Mouse (Mus musculus) neural tube, embryonic 11.5 days (tissue): ENCODE results near the gene Maml1. TPM values are rescaled to one million over a fixed set of nuclear protein-coding genes. Genes with fewer than 3 reads are reported as not detected.

Experiments used
- ATAC-seq: fragments of 200-750 bp; cut with Nextera tagmentation; 2 replicates; pipeline ENCODE4 v1.8.0; 2017; ENCODE audit warnings: moderate number of reproducible peaks, mild to moderate bottlenecking, moderate TSS enrichment, moderate library complexity; ENCODE audit not compliant: insufficient read depth, low FRiP score, low TSS enrichment
- DNase-seq: peaks from one replicate; pipeline ENCODE4 v3.0.0-alpha.2; 2015; ENCODE audit warnings: low spot score
- H3K27ac ChIP-seq: fragments of 300-500 bp; sonication (generic); 2 replicates; pipeline ENCODE4 v1.5.1; 2014; ENCODE audit warnings: low read depth, mild to moderate bottlenecking, low read length
- H3K27me3 ChIP-seq: fragments of 300-500 bp; sonication (generic); 2 replicates; pipeline ENCODE4 v1.6.1; 2014; ENCODE audit warnings: mild to moderate bottlenecking, low read length, mixed read lengths; ENCODE audit not compliant: control insufficient read depth, insufficient read depth
- H3K36me3 ChIP-seq: fragments of 300-500 bp; sonication (generic); 2 replicates; pipeline ENCODE4 v1.6.1; 2014; ENCODE audit warnings: mild to moderate bottlenecking, low read length, moderate library complexity, mixed read lengths; ENCODE audit not compliant: control insufficient read depth, insufficient read depth
- H3K4me1 ChIP-seq: fragments of 300-500 bp; sonication (generic); 2 replicates; pipeline ENCODE4 v1.6.1; 2014; ENCODE audit warnings: low read length, mixed read lengths; ENCODE audit not compliant: control insufficient read depth, insufficient read depth
- H3K4me2 ChIP-seq: fragments of 300-500 bp; sonication (generic); 2 replicates; pipeline ENCODE4 v1.6.1; 2014; ENCODE audit warnings: low read depth, mild to moderate bottlenecking, moderate library complexity
- H3K4me3 ChIP-seq: fragments of 300-500 bp; sonication (generic); 2 replicates; pipeline ENCODE4 v1.5.1; 2014; ENCODE audit warnings: low read depth, low read length
- H3K9ac ChIP-seq: fragments of 300-500 bp; sonication (generic); 2 replicates; pipeline ENCODE4 v1.6.1; 2014; ENCODE audit warnings: mild to moderate bottlenecking, low read length
- H3K9me3 ChIP-seq: fragments of 300-500 bp; sonication (generic); 2 replicates; pipeline ENCODE4 v1.6.1; 2016; ENCODE audit warnings: low read length; ENCODE audit not compliant: control insufficient read depth
- WGBS: fragments of 180-500 bp; shearing (Covaris S2); extraction: QIAGEN DNeasy Blood & Tissue Kit; methylation state at CpG from one replicate; pipeline ENCODE4 v1.1.7; 2014; 5-methylcytosine and 5-hydroxymethylcytosine counted together
- polyA plus RNA-seq: library from polyadenylated mRNA; unstranded; fragments of >200 nt; fragmentation: Nextera tagmentation; extraction: Ambion mirVana; gene quantifications from 2 replicates; pipeline ENCODE4 v1.2.1, GENCODE M21; 2014

Gene Maml1
- polyA plus RNA-seq, 1 experiment from 2014 or later, result 10.7 TPM

DNA sequence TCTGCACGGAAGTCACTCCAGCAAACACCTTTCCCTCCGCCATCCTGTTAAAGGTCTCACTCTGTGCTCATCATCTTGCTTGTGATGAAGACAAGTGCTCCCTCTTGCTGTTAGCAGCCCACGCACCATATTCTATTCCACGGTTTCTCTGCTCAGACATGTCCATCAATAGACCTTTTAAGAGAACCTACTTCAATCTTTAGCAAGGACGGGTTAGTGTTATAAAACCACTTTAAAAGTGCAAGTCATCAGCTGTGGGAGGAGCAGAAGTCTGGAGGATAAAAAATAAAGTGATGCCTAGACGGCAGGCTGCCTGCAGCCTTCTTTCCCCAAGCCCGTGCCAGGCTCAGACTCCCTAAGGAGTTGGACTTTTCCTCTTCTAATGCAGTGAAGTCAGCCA is 35.5 kb downstream of the Maml1 start:
- DNase-seq (no peak), ATAC-seq (no peak)
- Histone ChIP-seq H3K27me3 (no peaks in the 10 kb centered on the region), H3K27ac (no peak overlapping the region), H3K9me3 (no peaks in the 10 kb centered on the region), H3K4me3 (no peak overlapping the region), H3K9ac (no peak overlapping the region; the same call in 1 of the 2 replicates), H3K4me2 (no peak overlapping the region), H3K36me3 (peaks cover 23% of the 10 kb centered on the region), H3K4me1 (no peaks in the 10 kb centered on the region)
- 85% methylated on average over 7 of the region's 7 CpGs for WGBS

- Histone ChIP-seq H3K4me2 (no peak overlapping the region), H3K36me3 (peaks cover 15% of the 10 kb centered on the region)
- WGBS, result 84% methylated on average over 12 of the region's 12 CpGs
Measured at GRCm38 (mm10) chr11:50254010-50254580, 38.0 kb downstream of the Maml1 start.

DNA sequence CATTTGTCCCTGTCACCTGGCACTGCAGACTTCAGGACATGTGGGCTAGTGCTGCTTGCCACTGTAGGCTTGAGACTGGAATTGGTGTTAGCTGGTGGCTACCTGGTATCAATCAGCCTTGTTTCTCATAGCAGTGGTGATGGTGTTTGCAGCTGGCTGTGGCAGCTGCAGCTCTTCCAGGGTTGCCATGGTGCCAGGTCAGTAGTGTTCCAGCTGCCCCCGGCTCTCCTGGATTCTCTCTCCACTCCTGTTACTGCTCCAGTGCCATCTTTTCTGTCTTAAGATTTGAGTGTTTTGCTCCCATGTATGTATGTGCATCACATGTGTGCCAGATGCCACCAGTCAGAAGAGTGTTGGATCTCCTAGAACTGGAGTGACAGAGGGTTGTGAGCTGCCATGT is 38.7 kb downstream of the Maml1 start:
- H3K27me3 ChIP-seq, result no peaks in the 10 kb centered on the region
- H3K36me3 ChIP-seq, result peaks cover 14% of the 10 kb centered on the region
- DNase-seq, result no peak
- ATAC-seq, result no peak
- no peak overlapping the region for H3K4me2 ChIP-seq
- no peak overlapping the region for H3K9ac ChIP-seq
- no peaks in the 10 kb centered on the region for H3K4me1 ChIP-seq
- H3K4me3 ChIP-seq, result no peak overlapping the region
- H3K27ac ChIP-seq, result no peak overlapping the region
- H3K9me3 ChIP-seq, result no peaks in the 10 kb centered on the region
- WGBS, result 55% methylated on average over 1 of the region's 1 CpGs

More at GRCm38 (mm10) chr11:50254010-50254580, 38.0 kb downstream of the Maml1 start:
- Histone ChIP-seq H3K9ac (no peak overlapping the region), H3K4me1 (no peaks in the 10 kb centered on the region), H3K27me3 (no peaks in the 10 kb centered on the region), H3K4me3 (no peak overlapping the region), H3K27ac (no peak overlapping the region), H3K9me3 (no peaks in the 10 kb centered on the region)
- DNase-seq (no peak), ATAC-seq (no peak)

DNA sequence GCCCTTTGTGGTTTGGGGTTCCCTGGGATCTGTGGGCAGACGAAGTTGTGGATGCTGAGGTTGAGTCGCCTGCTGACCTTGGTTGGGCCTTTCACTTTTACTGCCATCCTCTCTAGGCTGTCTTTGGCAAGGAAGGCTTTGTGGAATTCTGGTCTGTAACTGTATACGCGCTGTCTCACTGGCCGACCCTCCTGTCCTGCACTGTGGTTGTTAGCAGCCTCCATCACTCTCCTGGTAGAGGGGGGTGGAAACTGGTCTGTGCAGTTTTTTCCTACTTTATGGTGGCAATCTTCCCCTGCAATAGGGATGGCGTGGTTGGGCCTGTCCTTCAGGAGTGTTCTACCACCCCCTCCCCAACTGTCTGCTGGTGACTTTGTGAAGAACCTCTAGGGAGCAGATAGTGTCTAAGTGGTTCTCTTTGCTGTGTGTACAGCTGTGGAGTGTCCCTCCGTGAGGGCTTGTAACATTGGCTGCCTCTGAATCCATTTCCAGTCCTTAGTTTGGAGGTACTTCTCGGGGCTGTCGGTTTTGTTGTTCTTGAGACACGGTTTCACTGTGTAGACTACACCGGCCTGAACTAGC is 39.3 kb downstream of the Maml1 start:
- no peak for ATAC-seq
- H3K27me3 ChIP-seq, result no peaks in the 10 kb centered on the region
- peaks cover 8% of the 10 kb centered on the region for H3K36me3 ChIP-seq
- WGBS, result 65% methylated on average over 11 of the region's 11 CpGs
- no peaks in the 10 kb centered on the region for H3K9me3 ChIP-seq
- no peak overlapping the region for H3K4me2 ChIP-seq
- DNase-seq, result no peak
- H3K4me3 ChIP-seq, result no peak overlapping the region
- H3K9ac ChIP-seq, result no peak overlapping the region
- H3K27ac ChIP-seq, result no peak overlapping the region
- H3K4me1 ChIP-seq, result no peaks in the 10 kb centered on the region

DNA sequence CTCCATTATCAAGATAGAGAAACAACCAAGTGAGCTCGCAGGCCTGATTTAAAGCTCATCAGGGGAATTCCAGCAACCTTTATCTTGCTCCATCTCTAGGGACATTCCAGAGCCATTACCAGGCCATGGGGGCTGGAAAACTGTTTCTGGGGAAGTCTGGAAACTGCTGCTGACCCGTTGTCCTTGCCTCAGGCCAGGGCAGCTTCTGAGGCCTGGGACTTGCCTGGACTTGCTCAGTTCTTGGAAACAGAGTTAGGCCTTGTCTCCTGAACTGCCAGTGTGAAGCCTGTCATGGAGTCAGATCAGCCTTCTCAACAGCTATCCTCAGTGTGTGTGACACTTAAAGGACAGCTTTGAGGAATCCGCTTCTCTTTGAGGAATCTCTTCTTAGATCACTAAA is 39.9 kb downstream of the Maml1 start:
- Histone ChIP-seq H3K36me3 (peaks cover 5% of the 10 kb centered on the region), H3K4me2 (no peak overlapping the region), H3K27ac (no peak overlapping the region), H3K9me3 (no peaks in the 10 kb centered on the region), H3K4me1 (no peaks in the 10 kb centered on the region), H3K4me3 (no peak overlapping the region), H3K9ac (no peak overlapping the region), H3K27me3 (no peaks in the 10 kb centered on the region)
- no peak for DNase-seq
- no peak for ATAC-seq
- WGBS, result 47% methylated on average over 3 of the region's 3 CpGs

- Histone ChIP-seq H3K9me3 (no peaks in the 10 kb centered on the region), H3K4me2 (no peak overlapping the region), H3K4me3 (no peak overlapping the region), H3K4me1 (no peaks in the 10 kb centered on the region), H3K9ac (no peak overlapping the region), H3K36me3 (no peaks in the 10 kb centered on the region), H3K27ac (no peak overlapping the region), H3K27me3 (no peaks in the 10 kb centered on the region)
- DNase-seq, result no peak
- ATAC-seq, result no peak
- 80% methylated on average over 7 of the region's 7 CpGs for WGBS
Measured at GRCm38 (mm10) chr11:50248473-50249171, 43.5 kb downstream of the Maml1 start.

- no peaks in the 10 kb centered on the region for H3K4me1 ChIP-seq
- no peak overlapping the region for H3K4me2 ChIP-seq
- H3K27me3 ChIP-seq, result no peaks in the 10 kb centered on the region
- no peak overlapping the region for H3K27ac ChIP-seq
- no peaks in the 10 kb centered on the region for H3K36me3 ChIP-seq
- H3K9me3 ChIP-seq, result no peaks in the 10 kb centered on the region
- no peak for ATAC-seq
- H3K9ac ChIP-seq, result no peak overlapping the region
- 65% methylated on average over 5 of the region's 5 CpGs for WGBS
- DNase-seq, result no peak
- H3K4me3 ChIP-seq, result no peak overlapping the region
Measured at GRCm38 (mm10) chr11:50245269-50245668, 46.8 kb downstream of the Maml1 start.

- Histone ChIP-seq H3K27me3 (no peaks in the 10 kb centered on the region), H3K9ac (no peak overlapping the region), H3K4me2 (no peak overlapping the region), H3K9me3 (no peaks in the 10 kb centered on the region), H3K27ac (no peak overlapping the region), H3K4me1 (no peaks in the 10 kb centered on the region), H3K36me3 (no peaks in the 10 kb centered on the region), H3K4me3 (no peak overlapping the region)
- no peak for ATAC-seq
- 87% methylated on average over 6 of the region's 6 CpGs for WGBS
- DNase-seq, result no peak
Measured at GRCm38 (mm10) chr11:50243926-50244325, 48.2 kb downstream of the Maml1 start.
